Mouse (Mus musculus) cerebellum, postnatal 14 days (tissue): ENCODE measurements around the gene Rpl7a.
A peak's percentile ranks its signal among the peaks of the same experiment; 100 is the strongest.

ENCODE experiments used
- DNase-seq, 2 experiments: peaks; one replicate each; pipeline ENCODE4 v3.0.0; 2021; ENCODE audit warnings: mixed read lengths in 2 of 2

The Rpl7a gene

GRCm38 (mm10) chr2:26914148-26914941 is 3.8 kb downstream of the Rpl7a start:
- DNase-seq = no peak

- DNase-seq = peak; percentile 87
These were observed 5.6 kb downstream of the Rpl7a start, which contains the start of the genes Surf2 and Surf1 for GRCm38 (mm10) chr2:26915927-26916728. Surf2 (plus strand) TSS chr2:26916367. Surf1 (minus strand) TSS chr2:26916530.

GRCm38 (mm10) chr2:26916738-26917137 is 6.2 kb downstream of the Rpl7a start:
- DNase-seq = no peak

- no peak for DNase-seq
These were observed 9.1 kb downstream of the Rpl7a start for GRCm38 (mm10) chr2:26919684-26920083.

- DNase-seq = no peak
These were observed 9.8 kb downstream of the Rpl7a start for GRCm38 (mm10) chr2:26920190-26920855.

- no peak for DNase-seq
These were observed 11.2 kb downstream of the Rpl7a start for GRCm38 (mm10) chr2:26921784-26922183.

GRCm38 (mm10) chr2:26927745-26928476 is 17.3 kb downstream of the Rpl7a start:
- no peak for DNase-seq

GRCm38 (mm10) chr2:26930390-26930789 is 19.8 kb downstream of the Rpl7a start:
- peak; percentile 83 to 88 for DNase-seq

- peak; percentile 64 to 67 for DNase-seq
These were observed 22.1 kb downstream of the Rpl7a start for GRCm38 (mm10) chr2:26932473-26933303.

GRCm38 (mm10) chr2:26933304-26934055 is 22.9 kb downstream of the Rpl7a start, which contains the start of the genes Surf4 and Stkld1:
Surf4 (minus strand) TSS chr2:26933928.
Stkld1 (plus strand) TSS chr2:26934047.
- peak; percentile 94 to 96 for DNase-seq

GRCm38 (mm10) chr2:26935286-26935685 is 24.7 kb downstream of the Rpl7a start:
- DNase-seq = no peak

GRCm38 (mm10) chr2:26936425-26936824 is 25.9 kb downstream of the Rpl7a start:
- DNase-seq = no peak

GRCm38 (mm10) chr2:26941539-26941938 is 31.0 kb downstream of the Rpl7a start:
- no peak for DNase-seq

GRCm38 (mm10) chr2:26943253-26943652 is 32.7 kb downstream of the Rpl7a start:
- no peak for DNase-seq

GRCm38 (mm10) chr2:26950411-26950810 is 39.8 kb downstream of the Rpl7a start:
- peak; percentile 41 to 42 for DNase-seq

GRCm38 (mm10) chr2:26951346-26951905 is 40.9 kb downstream of the Rpl7a start:
- peak; percentile 28 to 34 for DNase-seq

- no peak for DNase-seq
These were observed 41.6 kb downstream of the Rpl7a start for GRCm38 (mm10) chr2:26952193-26952592.

- no peak for DNase-seq
These were observed 42.3 kb downstream of the Rpl7a start for GRCm38 (mm10) chr2:26952866-26953265.

- DNase-seq = no peak
These were observed 44.3 kb downstream of the Rpl7a start for GRCm38 (mm10) chr2:26954735-26955395.
